Mouse (Mus musculus) lung, postnatal 10 days (tissue): Measurements from ENCODE around the gene Camta1.

Source experiments
- DNase-seq: peaks from one replicate; pipeline ENCODE4 v3.0.0; 2021

The Camta1 gene

GRCm38 (mm10) chr4:151238970-151239684 is 622.5 kb downstream of the Camta1 start:
- DNase-seq = no peak

DNA sequence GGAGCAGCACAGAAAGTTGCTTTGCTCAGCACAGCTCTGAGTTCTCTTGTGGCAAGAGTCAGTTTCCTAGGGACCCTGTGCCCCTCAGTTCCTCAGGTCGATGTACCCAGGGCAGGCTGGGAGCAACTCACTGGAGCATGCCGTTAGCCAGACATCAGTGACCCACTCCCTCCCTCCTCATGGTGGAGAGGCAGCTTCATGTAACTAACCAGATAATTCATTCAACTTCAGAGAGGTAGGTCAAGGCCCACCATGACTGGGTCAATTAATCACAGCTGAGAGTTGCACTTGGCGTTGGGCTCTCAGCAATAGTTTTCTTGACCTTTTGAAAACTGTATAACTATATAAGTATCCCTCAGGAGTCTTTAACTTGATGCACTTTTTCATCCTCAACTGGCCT is 624.2 kb downstream of the Camta1 start:
- DNase-seq = no peak

- no peak for DNase-seq
Measured at GRCm38 (mm10) chr4:151234981-151235380, 626.7 kb downstream of the Camta1 start.

- no peak for DNase-seq
Measured at GRCm38 (mm10) chr4:151232028-151232427, 629.6 kb downstream of the Camta1 start.

- no peak for DNase-seq
Measured at GRCm38 (mm10) chr4:151229073-151229472, 632.6 kb downstream of the Camta1 start.

DNA sequence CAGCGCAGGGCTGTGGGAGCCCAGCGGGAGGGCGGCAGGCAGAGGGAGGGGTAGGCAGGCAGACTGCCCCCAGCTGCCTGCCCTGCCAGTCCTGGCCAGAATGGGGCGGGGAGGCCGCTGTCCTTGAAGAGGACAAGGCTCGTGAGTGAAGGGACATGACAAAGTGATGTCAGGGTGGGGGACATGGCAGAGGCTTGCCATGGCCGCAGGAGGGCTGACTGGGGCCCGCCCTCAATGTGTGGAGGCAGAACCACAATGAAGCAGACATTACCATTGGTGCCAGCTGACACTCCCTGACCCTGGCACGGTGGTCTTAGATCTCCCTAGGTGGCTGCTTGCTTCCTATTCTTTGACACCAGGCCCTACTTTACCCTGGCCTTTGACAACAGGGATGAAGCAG is 635.2 kb downstream of the Camta1 start:
- DNase-seq = no peak

GRCm38 (mm10) chr4:151224017-151224416 is 637.7 kb downstream of the Camta1 start:
- DNase-seq = no peak

- DNase-seq = no peak
Measured at GRCm38 (mm10) chr4:151223263-151223996, 638.2 kb downstream of the Camta1 start.

DNA sequence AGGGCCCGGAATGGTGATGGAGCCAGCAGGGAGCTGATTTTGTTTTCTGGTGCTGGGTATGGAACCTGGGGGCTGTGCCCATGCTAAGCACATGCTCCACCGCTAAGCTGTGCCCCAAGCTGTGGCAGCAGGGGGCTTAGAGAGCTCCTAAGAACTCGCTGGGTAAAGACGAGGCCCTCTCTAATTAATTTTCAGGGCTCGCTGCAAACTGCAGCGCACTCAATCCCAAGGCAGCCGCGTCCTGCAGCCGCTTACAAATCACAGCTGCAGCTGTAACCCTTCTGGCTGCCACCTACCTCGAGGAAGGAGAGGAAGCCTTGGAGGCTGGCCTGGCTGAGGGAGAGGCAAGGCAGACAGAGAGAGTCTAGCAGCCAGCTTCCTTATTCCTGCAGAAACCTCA is 639.0 kb downstream of the Camta1 start:
- DNase-seq = peak; percentile 30

DNA sequence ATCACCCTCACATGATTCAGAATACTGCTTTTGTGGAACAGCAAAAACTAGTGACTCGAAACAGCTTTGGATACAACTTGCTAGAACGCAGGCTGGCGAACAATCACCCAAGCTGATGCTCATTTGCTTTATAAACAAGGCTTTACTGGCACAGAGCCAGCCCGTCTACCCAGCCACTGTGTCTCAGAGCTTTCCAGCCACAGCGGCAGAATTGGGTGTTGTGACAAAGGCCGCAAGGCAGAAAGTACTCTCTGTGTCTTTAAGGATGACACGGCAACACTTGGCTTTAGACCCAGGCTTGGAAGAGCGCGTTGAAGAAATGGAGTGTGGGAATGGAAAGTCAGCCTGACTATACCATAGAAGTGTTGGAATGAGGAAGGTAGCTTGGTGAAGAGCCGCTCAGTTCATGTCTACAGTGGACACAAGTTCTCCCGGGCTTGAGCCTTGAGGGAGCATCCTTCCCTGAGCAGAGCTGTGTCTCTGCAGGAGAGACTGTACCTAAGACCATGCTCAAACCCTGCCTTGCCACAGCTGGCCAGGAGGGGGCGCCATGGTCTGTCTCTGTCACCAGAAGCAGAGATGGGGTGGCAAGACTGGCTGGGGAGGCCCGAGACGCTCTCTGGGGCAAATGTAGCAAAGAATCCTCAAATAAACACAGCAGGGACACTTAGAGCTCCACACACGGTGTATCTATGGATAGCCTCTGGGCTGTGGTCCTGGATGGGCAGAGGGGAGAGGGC is 645.0 kb downstream of the Camta1 start:
- DNase-seq = peak; percentile 54

- no peak for DNase-seq
Measured at GRCm38 (mm10) chr4:151215866-151216265, 645.8 kb downstream of the Camta1 start.

DNA sequence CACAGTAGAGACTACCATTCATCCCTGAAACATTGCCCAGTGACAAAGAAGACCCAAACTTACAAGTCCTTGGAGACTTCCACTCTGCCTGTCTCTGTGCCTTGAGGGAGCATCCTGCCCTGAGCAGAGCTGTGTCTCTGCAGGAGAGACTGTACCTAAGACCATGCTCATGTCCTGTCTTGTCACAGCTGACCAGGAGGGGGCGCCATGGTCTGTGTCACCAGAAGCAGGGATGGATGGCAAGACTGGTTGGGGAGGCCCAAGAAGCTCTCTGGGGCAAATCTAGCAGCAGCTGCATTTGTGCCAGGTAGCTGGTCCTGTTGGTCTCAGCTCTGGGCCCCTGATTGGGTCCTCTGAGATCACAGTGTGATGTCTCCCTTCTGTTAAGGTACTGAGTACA is 646.5 kb downstream of the Camta1 start:
- no peak for DNase-seq

DNA sequence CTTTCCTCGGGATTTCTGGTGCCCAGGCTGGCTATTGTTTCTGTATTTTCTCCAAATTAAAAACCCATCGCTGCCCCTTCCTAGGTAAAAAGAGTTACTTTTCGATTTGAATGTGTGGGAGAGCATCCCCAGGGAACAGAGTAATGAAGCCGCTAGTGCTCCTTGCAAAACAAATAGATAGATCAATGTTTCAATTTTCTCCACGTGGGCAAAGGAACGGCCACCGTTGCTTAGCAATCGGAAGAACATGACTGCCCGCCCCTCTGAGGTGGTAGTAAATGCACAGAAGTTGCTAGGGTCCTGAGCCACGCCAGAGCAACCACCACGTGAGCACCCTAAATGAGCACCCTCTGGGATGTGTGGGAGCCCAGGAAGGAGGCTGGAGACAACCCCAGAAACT is 648.2 kb downstream of the Camta1 start:
- no peak for DNase-seq

GRCm38 (mm10) chr4:151211992-151212391 is 649.7 kb downstream of the Camta1 start:
- DNase-seq = no peak

GRCm38 (mm10) chr4:151207566-151207965 is 654.1 kb downstream of the Camta1 start:
- DNase-seq = no peak

GRCm38 (mm10) chr4:151202891-151203290 is 658.8 kb downstream of the Camta1 start:
- no peak for DNase-seq

DNA sequence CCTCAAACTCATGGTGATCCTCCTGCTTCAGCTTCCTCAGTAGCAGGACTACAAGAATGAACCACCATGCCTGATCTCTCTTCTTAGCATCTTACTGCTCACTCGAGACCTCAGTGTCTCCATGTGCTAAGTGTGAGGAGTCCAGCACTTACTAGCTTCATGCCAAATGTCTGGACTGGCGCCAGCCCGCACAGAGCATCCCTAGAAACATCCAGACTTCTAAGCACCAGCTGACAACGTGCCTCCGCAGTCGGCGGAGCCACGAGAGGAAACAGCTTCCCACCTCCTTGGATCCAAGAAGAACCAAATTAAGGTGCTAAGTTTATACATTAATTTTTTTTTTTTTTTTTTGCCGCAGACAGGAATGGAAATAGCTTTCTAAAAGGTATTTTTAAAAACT is 661.4 kb downstream of the Camta1 start:
- DNase-seq = no peak

DNA sequence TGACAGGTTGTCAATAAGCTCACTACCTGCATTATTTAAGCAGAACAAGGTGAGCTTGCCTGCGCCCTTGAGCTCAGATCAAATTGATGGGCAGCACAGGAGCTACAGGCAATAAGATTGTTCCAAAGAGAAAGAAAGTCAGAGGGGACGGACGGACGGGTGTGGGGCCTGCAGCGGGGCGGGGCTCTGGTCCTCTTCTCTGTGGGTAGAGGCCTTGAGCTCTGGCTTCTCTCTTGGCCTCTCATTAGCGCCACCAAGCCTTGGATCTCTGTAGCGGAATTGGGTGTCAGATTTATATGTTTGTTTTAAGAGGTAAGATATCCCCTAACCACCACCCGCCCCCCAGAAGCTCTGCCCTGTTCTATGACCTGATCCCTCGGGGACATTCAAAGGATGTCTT is 666.5 kb downstream of the Camta1 start:
- no peak for DNase-seq

DNA sequence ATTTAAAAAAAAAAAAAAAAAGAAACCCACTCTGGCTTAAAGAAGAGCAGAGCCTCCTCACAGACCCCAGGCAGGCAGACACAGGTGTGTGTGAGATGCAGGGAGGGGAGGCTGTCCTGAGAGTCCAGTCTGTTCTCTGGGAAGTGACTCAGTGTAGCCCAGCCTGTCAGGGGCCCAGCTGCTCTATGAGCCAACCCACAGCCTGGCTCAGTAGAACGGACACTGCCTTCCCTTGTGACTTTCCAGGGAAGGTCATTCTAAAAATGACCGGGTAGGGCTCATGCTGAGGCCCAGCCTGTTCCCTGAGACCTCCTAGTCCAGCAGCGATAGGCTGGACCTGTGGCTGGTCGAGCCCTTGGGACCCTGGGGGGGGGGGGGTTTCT is 667.0 kb downstream of the Camta1 start:
- DNase-seq = no peak

DNA sequence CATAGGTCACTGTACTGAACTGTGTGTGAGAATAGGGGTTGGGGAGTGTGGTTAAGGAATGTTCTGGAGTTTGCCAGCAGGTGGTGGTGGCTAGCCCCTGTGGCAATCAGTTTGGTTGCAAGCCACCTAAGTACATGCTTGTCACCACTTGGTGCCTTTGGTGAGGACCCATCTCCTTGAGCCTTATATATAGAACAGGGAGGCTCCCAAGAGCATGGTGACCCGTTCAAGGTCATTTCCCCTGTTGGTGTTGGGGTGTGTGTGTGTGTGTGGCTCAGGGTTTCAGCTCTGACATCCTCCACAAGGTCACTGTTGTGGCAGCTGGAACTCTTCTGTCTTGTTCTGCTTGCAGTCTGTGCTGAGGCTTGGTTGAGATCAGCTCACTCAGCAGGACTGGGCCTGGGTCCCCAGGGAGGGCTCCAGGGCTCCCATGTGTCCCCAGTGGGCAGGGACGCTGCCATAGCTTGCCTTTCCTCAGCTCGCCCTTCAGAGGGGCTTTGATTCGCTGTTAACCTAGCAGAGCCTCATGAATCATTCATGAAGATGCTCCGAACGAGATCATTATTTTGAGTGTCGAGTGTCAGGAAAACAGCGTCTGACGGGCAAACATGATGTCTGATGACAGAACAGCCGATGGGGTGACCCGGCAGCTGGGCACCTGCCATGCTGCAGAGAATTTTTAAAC is 667.5 kb downstream of the Camta1 start:
- no peak for DNase-seq

DNA sequence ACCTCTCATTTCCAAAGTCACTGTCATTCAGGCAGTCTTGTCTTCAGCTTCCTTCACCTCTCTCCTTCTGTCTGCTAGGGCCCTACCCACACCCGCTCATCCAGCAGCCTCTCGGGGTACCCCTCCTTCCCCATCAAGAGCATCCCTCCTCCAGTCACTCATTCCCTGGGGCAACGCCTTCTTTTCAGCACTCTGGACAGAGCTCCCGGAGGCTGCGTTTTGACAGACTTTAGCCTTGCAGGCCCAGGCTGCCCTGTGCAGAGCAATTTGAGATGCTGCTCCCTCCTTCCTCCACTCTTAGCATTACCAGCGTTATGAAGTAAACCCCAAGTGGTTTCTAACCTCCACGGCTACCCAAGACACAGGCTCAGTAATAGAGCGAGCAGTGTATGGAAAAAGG is 675.2 kb downstream of the Camta1 start:
- peak; percentile 85 for DNase-seq

GRCm38 (mm10) chr4:151185750-151186149 is 675.9 kb downstream of the Camta1 start:
- DNase-seq = peak; percentile 18

GRCm38 (mm10) chr4:151180394-151180902 is 681.2 kb downstream of the Camta1 start:
- peak; percentile 75 for DNase-seq
